Mouse (Mus musculus): ENCODE measurements around the gene Lmna. TPM values are rescaled to one million over a fixed set of nuclear protein-coding genes. Genes with fewer than 3 reads are reported as not detected.

The Lmna gene
- polyA plus RNA-seq, 1 experiment from 2014 or later = 17.9 TPM

GRCm38 (mm10) chr3:88473571-88473970 is 36.2 kb downstream of the Lmna start:
- Histone ChIP-seq H3K4me3 (ENCODE audit: low read depth, low read length) (no peak overlapping the region), H3K27me3 (ENCODE audit: control insufficient read depth, insufficient read depth, low read length) (no peaks in the 10 kb centered on the region), H3K36me3 (ENCODE audit: control insufficient read depth, insufficient read depth, low read length) (no peaks in the 10 kb centered on the region), H3K4me2 (no peak overlapping the region), H3K27ac (ENCODE audit: low read depth, low read length) (no peak overlapping the region), H3K9me3 (ENCODE audit: control insufficient read depth, low read length) (no peaks in the 10 kb centered on the region), H3K4me1 (ENCODE audit: control insufficient read depth, insufficient read depth, low read length) (no peaks in the 10 kb centered on the region), H3K9ac (ENCODE audit: low read length) (no peak overlapping the region)
- 85% methylated on average over 1 of the region's 1 CpGs for WGBS
- ATAC-seq (ENCODE audit: low FRiP score) (no peak), DNase-seq (ENCODE audit: low spot score, missing footprints) (peak; percentile 57)

- no peak overlapping the region for H3K9ac ChIP-seq (ENCODE audit: low read length)
- H3K36me3 ChIP-seq (ENCODE audit: control insufficient read depth, insufficient read depth, low read length) = no peaks in the 10 kb centered on the region
- no peak overlapping the region for H3K4me3 ChIP-seq (ENCODE audit: low read depth, low read length)
- no peaks in the 10 kb centered on the region for H3K9me3 ChIP-seq (ENCODE audit: control insufficient read depth, low read length)
- H3K4me2 ChIP-seq = no peak overlapping the region
- H3K4me1 ChIP-seq (ENCODE audit: control insufficient read depth, insufficient read depth, low read length) = no peaks in the 10 kb centered on the region
- peak; percentile 84 for DNase-seq (ENCODE audit: low spot score, missing footprints)
- WGBS = 42% methylated on average over 5 of the region's 5 CpGs
- no peak for ATAC-seq (ENCODE audit: low FRiP score)
- no peaks in the 10 kb centered on the region for H3K27me3 ChIP-seq (ENCODE audit: control insufficient read depth, insufficient read depth, low read length)
- H3K27ac ChIP-seq (ENCODE audit: low read depth, low read length) = no peak overlapping the region
Measured at GRCm38 (mm10) chr3:88473020-88473419, 36.7 kb downstream of the Lmna start.

GRCm38 (mm10) chr3:88470943-88471479 is 38.7 kb downstream of the Lmna start:
- Histone ChIP-seq H3K27me3 (ENCODE audit: control insufficient read depth, insufficient read depth, low read length) (no peaks in the 10 kb centered on the region), H3K9me3 (ENCODE audit: control insufficient read depth, low read length) (no peaks in the 10 kb centered on the region), H3K4me3 (ENCODE audit: low read depth, low read length) (no peak overlapping the region), H3K4me2 (no peak overlapping the region), H3K27ac (ENCODE audit: low read depth, low read length) (no peak overlapping the region), H3K4me1 (ENCODE audit: control insufficient read depth, insufficient read depth, low read length) (peaks cover 2% of the 10 kb centered on the region; the same call in 1 of the 2 replicates), H3K36me3 (ENCODE audit: control insufficient read depth, insufficient read depth, low read length) (no peaks in the 10 kb centered on the region), H3K9ac (ENCODE audit: low read length) (no peak overlapping the region)
- no peak for ATAC-seq (ENCODE audit: low FRiP score)
- WGBS = 79% methylated on average over 10 of the region's 10 CpGs
- peak; percentile 72 for DNase-seq (ENCODE audit: low spot score, missing footprints)

- ATAC-seq (ENCODE audit: low FRiP score) = no peak
- Histone ChIP-seq H3K4me2 (no peak overlapping the region), H3K27me3 (ENCODE audit: control insufficient read depth, insufficient read depth, low read length) (no peaks in the 10 kb centered on the region), H3K27ac (ENCODE audit: low read depth, low read length) (no peak overlapping the region), H3K9ac (ENCODE audit: low read length) (no peak overlapping the region), H3K36me3 (ENCODE audit: control insufficient read depth, insufficient read depth, low read length) (no peaks in the 10 kb centered on the region), H3K4me3 (ENCODE audit: low read depth, low read length) (no peak overlapping the region), H3K4me1 (ENCODE audit: control insufficient read depth, insufficient read depth, low read length) (peaks cover 2% of the 10 kb centered on the region; the same call in 1 of the 2 replicates), H3K9me3 (ENCODE audit: control insufficient read depth, low read length) (no peaks in the 10 kb centered on the region)
- WGBS = 81% methylated on average over 2 of the region's 2 CpGs
- DNase-seq (ENCODE audit: low spot score, missing footprints) = peak; percentile 59
Measured at GRCm38 (mm10) chr3:88469466-88469865, 40.3 kb downstream of the Lmna start.

GRCm38 (mm10) chr3:88467116-88467824 is 42.5 kb downstream of the Lmna start:
- ATAC-seq (ENCODE audit: low FRiP score) (peak; percentile 86), DNase-seq (ENCODE audit: low spot score, missing footprints) (peak; percentile 100)
- no peak overlapping the region for H3K4me2 ChIP-seq
- no peaks in the 10 kb centered on the region for H3K36me3 ChIP-seq (ENCODE audit: control insufficient read depth, insufficient read depth, low read length)
- H3K4me3 ChIP-seq (ENCODE audit: low read depth, low read length) = no peak overlapping the region
- H3K27ac ChIP-seq (ENCODE audit: low read depth, low read length) = no peak overlapping the region
- 33% methylated on average over 16 of the region's 16 CpGs for WGBS
- H3K9me3 ChIP-seq (ENCODE audit: control insufficient read depth, low read length) = no peaks in the 10 kb centered on the region
- 0 out of 2 replicates have a peak overlapping the region, but pooled peaks have one; percentile 12 for H3K9ac ChIP-seq (ENCODE audit: low read length)
- H3K4me1 ChIP-seq (ENCODE audit: control insufficient read depth, insufficient read depth, low read length) = peaks cover 2% of the 10 kb centered on the region; the same call in 1 of the 2 replicates
- no peaks in the 10 kb centered on the region for H3K27me3 ChIP-seq (ENCODE audit: control insufficient read depth, insufficient read depth, low read length)

- ATAC-seq (ENCODE audit: low FRiP score) = no peak
- no peak for DNase-seq (ENCODE audit: low spot score, missing footprints)
- Histone ChIP-seq H3K36me3 (ENCODE audit: control insufficient read depth, insufficient read depth, low read length) (no peaks in the 10 kb centered on the region), H3K27ac (ENCODE audit: low read depth, low read length) (no peak overlapping the region), H3K4me1 (ENCODE audit: control insufficient read depth, insufficient read depth, low read length) (peaks cover 2% of the 10 kb centered on the region; the same call in 1 of the 2 replicates), H3K9me3 (ENCODE audit: control insufficient read depth, low read length) (no peaks in the 10 kb centered on the region), H3K4me3 (ENCODE audit: low read depth, low read length) (no peak overlapping the region), H3K9ac (ENCODE audit: low read length) (no peak overlapping the region), H3K27me3 (ENCODE audit: control insufficient read depth, insufficient read depth, low read length) (0 out of 2 replicates have a peak, but pooled peaks cover 2% of the 10 kb centered on the region), H3K4me2 (no peak overlapping the region)
- WGBS = 77% methylated on average over 2 of the region's 2 CpGs
Measured at GRCm38 (mm10) chr3:88465127-88465526, 44.6 kb downstream of the Lmna start.

- Histone ChIP-seq H3K4me3 (ENCODE audit: low read depth, low read length) (no peak overlapping the region), H3K4me1 (ENCODE audit: control insufficient read depth, insufficient read depth, low read length) (peaks cover 2% of the 10 kb centered on the region; the same call in 1 of the 2 replicates), H3K36me3 (ENCODE audit: control insufficient read depth, insufficient read depth, low read length) (no peaks in the 10 kb centered on the region), H3K27me3 (ENCODE audit: control insufficient read depth, insufficient read depth, low read length) (0 out of 2 replicates have a peak, but pooled peaks cover 2% of the 10 kb centered on the region), H3K4me2 (no peak overlapping the region), H3K27ac (ENCODE audit: low read depth, low read length) (no peak overlapping the region), H3K9me3 (ENCODE audit: control insufficient read depth, low read length) (no peaks in the 10 kb centered on the region), H3K9ac (ENCODE audit: low read length) (no peak overlapping the region)
- WGBS = 62% methylated on average over 3 of the region's 3 CpGs
- ATAC-seq (ENCODE audit: low FRiP score) (no peak), DNase-seq (ENCODE audit: low spot score, missing footprints) (no peak)
Measured at GRCm38 (mm10) chr3:88464425-88464824, 45.3 kb downstream of the Lmna start.

- ATAC-seq (ENCODE audit: low FRiP score) = no peak
- Histone ChIP-seq H3K36me3 (ENCODE audit: control insufficient read depth, insufficient read depth, low read length) (no peaks in the 10 kb centered on the region), H3K4me3 (ENCODE audit: low read depth, low read length) (no peak within 1 kb of the TSS), H3K4me1 (ENCODE audit: control insufficient read depth, insufficient read depth, low read length) (peaks cover 14% of the 10 kb centered on the region), H3K9me3 (ENCODE audit: control insufficient read depth, low read length) (no peaks in the 10 kb centered on the region), H3K4me2 (no peak within 1 kb of the TSS), H3K9ac (ENCODE audit: low read length) (no peak within 1 kb of the TSS), H3K27ac (ENCODE audit: low read depth, low read length) (no peak within 1 kb of the TSS), H3K27me3 (ENCODE audit: control insufficient read depth, insufficient read depth, low read length) (0 out of 2 replicates have a peak, but pooled peaks cover 2% of the 10 kb centered on the region)
- 47% methylated on average over 12 of the region's 12 CpGs for WGBS
- DNase-seq (ENCODE audit: low spot score, missing footprints) = peak; percentile 80
Measured at GRCm38 (mm10) chr3:88460983-88461696, 48.6 kb downstream of the Lmna start, which contains the start of gene Sema4a. Sema4a (minus strand) TSS chr3:88461182.

GRCm38 (mm10) chr3:88460029-88460428 is 49.7 kb downstream of the Lmna start:
- 89% methylated on average over 5 of the region's 5 CpGs for WGBS
- ATAC-seq (ENCODE audit: low FRiP score) = no peak
- peak; percentile 72 for DNase-seq (ENCODE audit: low spot score, missing footprints)
- Histone ChIP-seq H3K9me3 (ENCODE audit: control insufficient read depth, low read length) (no peaks in the 10 kb centered on the region), H3K36me3 (ENCODE audit: control insufficient read depth, insufficient read depth, low read length) (no peaks in the 10 kb centered on the region), H3K4me1 (ENCODE audit: control insufficient read depth, insufficient read depth, low read length) (peaks cover 14% of the 10 kb centered on the region), H3K4me2 (no peak overlapping the region), H3K27ac (ENCODE audit: low read depth, low read length) (no peak overlapping the region), H3K4me3 (ENCODE audit: low read depth, low read length) (no peak overlapping the region), H3K27me3 (ENCODE audit: control insufficient read depth, insufficient read depth, low read length) (0 out of 2 replicates have a peak, but pooled peaks cover 2% of the 10 kb centered on the region), H3K9ac (ENCODE audit: low read length) (no peak overlapping the region)
